Mouse (Mus musculus) urinary bladder, adult 18-20 months (tissue): ENCODE measurements around the gene Plpp2.

Experiments used
- DNase-seq, 2 experiments: peaks; one replicate each; pipeline ENCODE4 v3.0.0; 2022; ENCODE audit warnings: low spot score in 2 of 2, mixed read lengths in 2 of 2

The Plpp2 gene

DNA sequence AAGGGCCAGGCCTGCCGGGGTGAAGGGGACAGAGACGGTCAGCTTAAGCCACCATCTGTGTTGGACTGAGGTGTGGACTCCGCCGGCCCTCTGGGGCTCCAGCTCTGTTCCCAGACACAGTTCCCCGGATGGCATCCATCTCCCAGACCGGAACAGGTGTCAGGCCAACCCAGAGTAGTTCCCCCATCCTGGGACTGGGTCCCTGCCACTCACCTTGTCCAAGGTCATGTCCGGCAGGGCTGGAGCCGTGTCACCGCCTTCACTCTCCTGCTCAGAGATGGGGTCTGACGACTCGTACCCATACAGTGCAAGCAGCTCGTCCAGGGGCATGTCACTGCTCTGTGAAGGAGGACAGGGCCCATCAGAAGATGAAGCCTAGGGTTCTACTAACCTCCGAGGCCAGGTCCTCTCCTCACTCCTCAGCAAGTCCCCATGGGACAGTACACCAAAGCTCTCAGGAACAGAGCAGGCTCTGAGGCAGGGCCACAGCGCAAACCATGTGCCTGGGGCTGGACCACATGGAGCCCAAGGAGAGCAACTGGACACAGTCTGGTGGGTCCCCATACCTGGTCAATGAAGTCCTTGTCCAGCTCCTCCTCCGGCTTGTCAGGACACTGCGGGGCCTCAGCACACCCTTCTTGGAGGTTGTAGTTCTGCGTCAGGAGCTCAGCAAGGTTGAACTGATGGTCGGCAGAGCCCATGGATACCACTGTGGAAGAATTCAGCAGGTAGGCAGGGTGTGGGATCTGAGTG lies 15.6 kb upstream of the Plpp2 start:
- DNase-seq, result no peak

DNA sequence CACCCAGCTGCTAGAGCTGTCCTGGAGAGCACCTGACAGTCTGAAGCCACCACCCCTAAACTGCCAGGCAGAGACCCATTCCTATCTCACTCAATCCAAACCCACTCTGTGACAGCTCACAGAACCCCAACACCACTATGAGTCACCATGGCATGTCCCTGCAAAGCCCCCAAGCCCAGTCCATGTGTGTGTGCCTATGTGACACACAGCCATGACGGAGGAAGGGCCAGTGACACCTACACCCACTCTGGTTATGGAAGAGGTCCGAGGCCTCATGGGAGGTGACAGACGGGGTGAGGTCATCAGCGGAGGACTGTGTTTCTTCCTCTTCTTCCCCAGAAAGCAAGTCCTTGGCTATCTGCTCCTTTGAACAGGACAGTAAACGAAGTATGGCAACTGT lies 14.9 kb upstream of the Plpp2 start:
- no peak for DNase-seq

DNA sequence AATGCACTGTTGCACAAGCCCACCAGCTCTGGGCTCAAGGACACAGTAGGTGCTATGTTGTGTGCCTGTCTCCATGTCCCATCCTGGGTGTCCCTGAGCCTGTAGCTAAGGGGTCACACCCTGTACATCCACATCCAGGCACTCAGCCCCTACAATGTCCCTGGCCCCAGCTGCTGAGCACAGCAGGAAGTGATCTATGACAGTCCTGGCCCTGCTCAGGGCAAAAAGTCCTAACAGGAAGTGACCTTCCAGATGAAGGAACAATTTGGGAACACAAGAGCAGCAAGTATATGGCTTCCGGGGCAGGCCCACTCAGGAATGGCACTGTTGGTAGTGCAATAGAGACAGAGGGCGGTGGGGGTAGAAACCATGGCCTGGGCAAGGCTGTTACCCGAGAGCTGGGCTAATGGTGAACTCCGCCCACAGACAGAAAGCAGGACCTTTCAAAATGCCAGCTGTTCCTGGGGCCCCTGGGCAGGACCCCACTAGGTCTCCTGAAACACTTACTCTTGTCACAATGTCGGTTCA lies 13.6 kb upstream of the Plpp2 start:
- DNase-seq, result no peak

DNA sequence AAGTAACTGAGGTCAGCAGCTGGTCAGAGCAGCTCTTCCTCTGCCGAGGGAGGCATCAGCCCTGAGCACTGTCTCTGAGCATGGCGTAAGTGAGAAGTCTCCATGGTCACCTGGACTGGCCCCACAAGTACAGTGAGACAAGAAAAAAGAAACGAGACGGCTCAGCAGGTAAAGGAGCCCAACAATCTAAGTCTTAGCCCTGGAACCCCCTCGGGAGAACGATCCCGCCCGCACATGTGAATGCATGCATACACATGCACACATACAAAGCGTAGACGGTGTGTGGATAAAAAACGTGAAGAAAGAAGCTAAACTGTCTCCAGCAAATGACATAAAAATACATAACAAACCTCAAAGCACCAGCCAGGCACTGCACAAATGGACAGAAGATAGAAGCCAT lies 12.9 kb upstream of the Plpp2 start:
- no peak for DNase-seq

DNA sequence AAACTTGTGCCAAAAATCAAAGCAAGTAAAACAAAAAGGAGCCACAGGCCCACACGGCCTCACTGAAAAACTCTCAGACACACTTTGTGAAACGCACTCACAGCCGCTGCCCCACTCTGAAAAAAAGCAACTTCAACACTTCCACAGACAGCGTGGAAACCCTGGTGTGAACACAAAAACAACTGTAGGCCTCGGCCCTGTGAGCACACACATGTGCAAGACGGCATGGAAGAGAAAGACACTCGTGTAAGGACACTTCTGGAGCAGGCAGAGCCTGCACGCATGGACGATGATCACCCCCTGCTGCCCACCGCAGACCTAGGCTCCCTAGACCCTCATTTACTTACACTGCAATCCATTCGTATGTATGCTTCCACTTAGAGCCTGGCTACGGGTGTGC lies 12.3 kb upstream of the Plpp2 start:
- no peak for DNase-seq

DNA sequence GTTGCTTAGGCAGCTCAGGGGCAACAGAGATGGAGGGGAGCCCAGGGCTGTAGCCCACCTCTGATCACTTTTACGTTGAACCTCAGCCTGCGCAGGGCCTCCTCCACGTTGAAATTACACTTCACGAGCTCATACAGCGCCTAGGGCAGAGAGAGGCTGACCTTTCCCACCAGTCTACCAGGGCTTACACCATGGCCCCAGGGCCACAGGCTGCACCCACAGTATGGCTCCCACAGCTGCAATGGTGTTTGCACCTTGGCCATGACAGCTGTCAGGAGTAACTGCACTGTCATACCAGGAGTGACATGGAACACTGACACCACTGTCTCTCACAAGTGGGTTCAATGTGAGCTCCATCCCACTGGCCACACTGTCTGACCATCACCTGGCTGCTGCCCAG lies 11.0 kb upstream of the Plpp2 start:
- DNase-seq, result no peak

DNA sequence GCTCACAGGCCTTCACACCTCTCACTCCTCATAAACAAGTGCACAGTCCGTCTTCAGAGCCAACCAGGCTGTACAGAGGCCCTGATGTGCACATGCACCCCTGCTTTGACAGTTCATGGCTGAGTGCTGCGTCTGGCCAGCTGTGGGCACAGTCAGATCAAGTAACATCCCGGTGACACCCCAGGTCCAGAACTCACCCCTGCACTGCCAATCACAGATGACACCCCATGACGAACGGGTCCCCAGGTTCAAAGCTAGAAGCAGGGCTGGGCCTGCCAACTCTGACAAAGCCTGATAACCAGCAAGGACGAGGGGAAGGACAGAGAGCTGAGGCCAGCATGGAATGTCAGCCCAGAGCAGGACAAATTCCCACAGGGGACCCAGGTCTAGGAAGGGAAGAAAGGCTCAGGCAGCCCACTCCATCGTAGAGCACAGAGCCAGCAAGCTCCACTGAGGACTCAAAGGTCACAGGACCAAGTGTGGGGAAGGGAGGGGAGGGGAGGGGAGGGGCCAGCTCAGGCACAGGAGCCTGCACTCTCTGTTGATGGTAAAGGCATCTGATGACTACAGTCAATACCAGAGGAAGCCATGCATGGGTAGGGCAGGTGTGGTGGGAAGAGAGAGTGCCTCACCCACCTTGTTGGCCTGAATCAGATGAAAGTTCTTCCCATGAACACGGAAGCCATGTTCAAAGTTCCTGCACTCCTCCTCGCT lies 10.4 kb upstream of the Plpp2 start:
- no peak for DNase-seq

DNA sequence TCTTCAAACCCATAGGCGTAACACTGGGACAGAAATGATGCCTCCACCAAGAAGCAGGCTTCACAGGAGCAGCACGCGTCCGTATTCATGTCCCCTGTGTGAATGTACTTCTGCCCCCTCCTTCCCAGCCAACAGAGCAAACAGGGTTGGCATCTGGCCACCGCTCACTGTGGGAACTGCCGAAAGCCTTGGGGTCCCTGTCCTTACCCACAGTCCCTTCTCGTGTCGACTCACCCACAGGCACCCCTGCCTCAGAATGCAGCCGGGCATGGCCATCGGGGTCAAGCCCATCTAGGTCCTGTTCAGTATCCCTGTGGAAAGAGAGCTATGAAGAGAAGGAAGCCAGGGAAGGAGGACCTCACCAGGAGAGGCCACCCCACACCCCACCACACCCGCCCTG lies 8.6 kb upstream of the Plpp2 start:
- DNase-seq, result no peak

DNA sequence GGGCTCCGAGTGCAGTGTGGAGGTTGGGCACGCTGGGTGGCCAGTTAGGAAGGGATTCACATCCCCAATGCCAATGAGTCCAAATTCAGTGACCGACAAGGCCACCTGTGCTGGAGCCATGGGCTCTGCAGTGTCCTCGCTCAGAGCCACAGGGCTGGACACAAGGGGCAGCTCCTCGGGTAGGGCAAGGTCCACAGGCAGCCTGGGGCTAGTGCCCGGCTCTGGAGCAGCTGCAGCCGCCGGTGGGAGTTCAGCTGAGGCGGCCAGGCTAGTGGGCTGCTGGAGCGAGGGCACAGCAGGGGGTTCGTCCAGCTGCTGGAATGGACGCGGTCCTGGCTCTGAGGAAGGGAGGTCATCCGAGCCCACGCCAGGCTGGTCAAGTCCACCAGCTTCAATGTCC lies 7.9 kb upstream of the Plpp2 start:
- DNase-seq, result no peak

DNA sequence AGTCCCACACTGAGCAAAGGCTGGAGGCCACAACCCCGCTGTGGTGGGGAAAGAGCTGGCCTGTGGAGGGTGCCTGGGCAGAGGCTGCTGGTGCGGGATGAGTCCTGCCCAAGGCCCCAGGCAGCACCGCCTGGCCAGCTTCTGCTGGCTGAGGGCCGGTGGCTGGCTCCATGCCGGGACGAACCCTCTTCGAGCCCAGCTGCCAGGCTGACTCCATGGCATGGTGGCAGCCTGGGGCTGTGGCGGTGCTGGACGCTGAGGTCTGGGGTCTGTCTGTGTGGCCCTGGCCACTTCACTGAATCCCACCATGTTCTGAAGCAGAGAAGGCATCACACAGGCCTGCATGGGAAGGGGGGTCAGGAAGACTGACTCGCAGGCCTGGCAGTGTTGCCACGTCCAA lies 7.2 kb upstream of the Plpp2 start:
- DNase-seq, result no peak

DNA sequence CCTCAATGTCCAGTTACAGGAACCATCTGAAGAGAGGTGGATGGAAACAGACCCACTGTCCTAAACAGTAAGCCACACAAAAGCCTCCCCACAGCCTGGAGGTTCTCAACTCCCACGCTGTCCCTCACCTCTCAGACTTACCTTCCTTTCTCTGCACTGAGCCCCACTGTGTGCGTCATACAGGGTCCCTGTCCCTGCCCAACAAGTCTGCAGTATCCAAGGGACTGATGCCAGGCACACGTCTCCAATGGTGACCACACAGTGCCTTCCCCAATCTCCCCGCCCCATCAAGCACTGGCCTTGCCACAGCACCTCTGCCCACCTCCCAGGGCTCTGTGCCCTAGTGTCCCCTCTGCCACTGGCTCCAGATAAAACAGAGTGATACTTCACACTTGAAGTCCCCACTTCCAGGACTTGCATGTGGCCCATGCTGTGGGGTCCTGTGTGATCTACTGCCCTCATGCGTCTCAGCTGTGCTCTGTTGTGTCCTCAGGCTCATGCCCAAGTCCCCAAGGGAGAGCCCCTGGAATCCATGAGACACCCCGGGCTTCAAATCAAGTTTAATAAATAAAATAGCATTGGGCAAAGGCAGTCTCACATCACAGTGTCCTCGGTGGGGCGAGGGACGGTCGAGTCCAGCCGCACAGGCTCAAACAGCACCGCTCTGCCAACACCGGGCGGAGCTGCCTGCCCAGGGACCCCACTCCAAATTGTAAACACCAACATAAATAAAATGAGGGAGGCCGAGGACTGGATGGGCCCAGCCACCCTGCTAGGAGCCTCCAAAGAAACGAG lies 6.3 kb upstream of the Plpp2 start:
- DNase-seq, result no peak

DNA sequence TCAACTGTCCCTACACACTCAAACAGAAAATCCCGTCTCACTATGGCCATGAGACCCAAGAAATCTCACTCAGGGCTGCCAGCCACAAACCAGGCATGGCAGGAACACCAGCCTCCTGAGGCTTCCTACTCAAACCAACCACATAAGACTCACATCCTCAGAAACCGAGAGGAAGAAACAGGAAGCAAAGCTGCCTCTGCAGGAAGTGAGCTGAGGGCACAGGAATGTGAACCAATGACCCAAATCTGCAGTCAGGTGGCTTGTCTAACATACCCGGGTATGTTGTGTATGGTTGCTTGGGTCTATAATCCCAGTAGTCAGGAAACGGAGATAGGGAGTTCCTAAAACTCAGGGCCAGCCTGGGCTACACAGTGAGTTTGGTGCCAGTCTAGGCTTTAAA lies 5.3 kb upstream of the Plpp2 start:
- no peak for DNase-seq

DNA sequence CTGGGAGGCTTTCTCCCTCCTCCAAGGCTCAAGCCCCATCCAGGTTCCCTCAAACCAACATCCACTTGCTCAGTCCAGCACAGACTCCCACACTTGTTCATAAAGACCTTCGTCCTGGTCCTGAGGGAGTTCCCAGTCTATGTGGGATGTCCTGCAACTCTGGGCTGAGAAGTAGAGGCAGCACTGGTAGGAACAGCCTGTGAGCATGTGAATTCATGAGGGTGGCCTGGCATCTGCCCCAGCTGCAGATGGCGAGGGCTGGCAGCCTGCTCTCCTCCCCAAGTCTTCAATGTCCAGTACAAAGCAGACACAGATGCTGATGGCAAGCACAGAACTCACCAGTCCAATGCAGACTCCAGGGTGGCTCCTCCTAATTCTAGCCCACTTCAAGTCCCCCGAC lies 4.7 kb upstream of the Plpp2 start:
- DNase-seq, result no peak

DNA sequence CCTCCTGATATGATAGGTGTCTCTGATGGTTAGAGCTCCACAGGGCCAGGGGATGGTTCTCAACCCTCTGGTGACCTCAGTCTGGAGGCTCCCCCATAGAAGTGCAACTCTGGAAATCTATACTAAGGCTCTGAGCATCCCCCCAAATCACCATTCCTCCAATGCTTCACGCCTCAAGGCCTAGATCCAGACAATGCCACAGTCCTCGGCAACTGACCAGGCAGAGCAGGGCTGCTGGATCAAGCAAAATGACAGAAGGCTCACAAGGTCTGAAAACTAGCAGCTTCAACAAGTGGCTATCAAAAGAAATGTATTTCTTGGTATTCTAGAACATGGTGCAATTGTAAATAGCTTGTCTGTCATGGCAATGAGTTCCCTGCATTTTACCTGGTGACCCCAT lies 4.2 kb upstream of the Plpp2 start:
- no peak for DNase-seq

DNA sequence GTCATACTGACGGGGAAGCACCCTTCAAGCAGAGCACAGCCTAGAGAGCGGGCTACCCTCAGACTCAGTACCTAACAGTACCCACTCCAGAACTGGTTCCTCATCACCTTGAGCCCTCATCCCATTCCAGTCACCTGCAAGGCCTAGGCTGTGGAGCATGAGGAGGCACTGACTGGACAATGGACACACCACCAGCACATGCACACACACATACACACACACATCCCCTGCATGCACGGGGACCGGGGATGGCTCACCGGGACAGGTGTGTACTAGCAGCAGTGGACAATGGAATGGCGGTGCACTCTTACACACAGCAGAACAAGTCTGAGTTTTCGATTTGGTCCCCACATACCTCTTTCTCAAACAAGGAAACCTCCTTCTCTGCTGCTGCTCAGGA lies 3.7 kb upstream of the Plpp2 start:
- DNase-seq, result no peak

DNA sequence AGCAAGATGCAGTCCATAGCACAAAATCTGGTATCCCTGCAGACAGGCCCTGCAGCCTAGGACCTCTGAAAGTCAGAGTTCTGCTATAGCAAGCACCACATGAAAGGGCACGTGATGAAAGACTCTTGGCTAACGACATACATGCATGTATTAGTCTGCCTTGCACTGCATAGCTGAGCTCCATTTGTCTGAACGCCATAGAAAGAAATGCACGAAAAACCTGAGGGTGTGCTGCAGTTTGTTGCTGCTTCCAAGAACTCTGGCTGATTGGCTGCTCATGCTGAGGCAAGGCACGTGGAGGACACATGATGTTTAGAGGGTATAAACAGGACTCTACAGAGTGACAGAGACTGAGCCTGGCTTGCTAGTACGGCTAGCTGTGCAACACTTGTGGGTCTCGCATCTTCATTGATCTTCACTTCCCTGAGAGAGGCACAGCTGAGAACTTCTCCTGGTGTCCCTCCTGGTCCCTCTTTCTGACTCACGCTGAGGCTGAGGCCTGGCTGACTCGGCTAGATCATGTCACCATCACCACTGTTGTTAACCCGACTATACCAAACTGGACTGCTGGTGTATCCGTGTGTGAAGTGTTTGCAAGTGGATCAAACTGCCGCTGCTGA lies 3.0 kb upstream of the Plpp2 start:
- no peak for DNase-seq

DNA sequence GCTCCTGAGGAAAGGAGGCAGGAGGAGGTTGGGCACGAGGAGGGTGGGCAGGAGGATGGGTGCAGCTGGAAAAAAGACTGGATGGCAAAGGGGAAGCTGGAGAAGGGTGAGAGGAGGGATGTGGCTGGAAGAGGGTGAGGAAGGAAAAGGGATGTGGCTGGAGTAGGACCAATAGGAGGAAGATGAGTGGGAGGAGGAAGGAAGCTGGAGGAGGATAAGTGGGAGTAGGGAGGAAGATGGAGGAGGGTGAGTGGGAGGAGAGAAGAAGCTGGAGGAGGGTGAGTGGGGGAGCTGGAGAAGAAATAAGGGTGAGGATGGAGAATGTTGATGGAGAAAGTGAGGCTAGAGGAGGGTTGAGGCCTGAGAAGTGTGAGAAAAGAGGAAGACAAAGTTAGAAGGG lies 1.8 kb upstream of the Plpp2 start:
- no peak for DNase-seq

DNA sequence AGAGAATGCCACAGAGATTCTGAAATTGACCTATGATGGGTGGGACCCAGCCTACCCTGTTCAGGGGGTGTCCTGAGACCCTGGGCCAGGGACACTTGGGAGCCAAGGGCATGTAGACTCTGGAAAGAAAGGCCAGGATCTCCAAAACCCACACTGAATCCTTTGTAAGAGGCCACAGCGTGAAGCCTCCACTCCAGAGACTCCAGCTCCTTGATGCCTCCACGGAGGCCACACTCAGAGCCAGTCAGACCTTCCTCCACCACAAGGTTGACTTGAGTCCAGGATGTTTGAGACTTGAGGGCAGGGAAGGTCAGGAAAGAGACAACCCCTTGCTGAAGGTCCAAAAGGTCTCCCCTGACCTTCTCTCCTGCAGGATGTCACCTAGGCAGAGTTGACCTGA lies 830 bp upstream of the Plpp2 start:
- DNase-seq, result no peak

DNA sequence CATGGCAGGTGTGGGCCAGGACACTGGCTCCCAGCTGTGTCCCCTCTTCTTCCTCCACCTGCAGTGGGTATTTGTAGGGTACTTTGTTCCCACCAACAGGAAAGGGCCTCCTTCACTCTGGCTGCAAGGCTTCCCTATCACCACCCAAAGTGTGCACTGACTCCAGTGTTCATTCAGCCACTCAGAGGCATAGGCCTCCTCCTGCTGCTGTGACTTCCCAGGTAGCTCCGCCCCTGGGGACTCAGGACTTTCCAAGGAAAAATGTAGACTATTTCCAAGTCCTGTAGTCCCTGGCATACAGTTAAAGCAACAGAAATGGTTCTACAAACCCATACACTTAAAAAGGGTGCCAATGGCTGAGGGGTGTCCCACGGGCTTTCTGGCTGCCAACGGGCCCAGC lies 918 bp downstream of the Plpp2 start:
- DNase-seq, result peak in 1 of 2 experiments; percentile 28

DNA sequence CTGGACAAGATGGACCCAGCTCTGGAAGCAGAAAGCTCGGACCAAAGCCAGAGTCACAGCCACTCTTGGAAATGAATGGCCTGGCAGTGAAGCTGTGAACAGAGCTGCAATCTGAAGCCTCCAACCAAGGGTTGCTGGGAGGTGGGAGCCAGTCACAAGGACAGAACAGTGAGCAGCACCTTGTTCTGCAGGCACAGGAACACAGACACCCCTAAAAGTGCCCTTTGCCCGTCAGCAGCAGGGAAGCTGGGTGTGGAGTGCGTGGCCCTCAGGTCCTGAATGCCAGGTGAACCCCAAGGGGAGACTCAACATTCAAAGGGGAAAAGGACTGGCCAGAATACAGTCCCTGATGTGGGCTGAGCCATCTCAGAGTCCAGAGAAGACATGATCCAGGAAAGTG lies 2.0 kb downstream of the Plpp2 start:
- DNase-seq, result no peak

DNA sequence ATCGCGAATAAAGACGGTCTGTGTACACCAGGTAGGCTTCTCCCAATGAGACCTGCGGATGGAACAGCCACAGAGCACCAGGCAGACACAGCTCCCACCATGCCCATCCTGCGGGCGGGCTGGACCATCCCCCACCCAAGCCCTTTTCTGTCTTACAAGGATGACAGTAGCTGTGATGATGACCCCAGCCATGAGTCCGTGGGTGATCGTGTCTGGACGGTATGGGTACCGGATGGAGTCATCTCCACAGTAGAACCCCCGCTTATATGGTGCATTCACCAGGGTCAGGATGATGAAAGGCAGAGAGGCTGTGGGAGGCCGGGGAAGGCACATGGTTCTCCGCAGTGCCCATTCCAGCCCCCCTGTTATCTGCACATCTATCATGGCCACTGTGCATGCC lies 2.9 kb downstream of the Plpp2 start:
- DNase-seq, result no peak

DNA sequence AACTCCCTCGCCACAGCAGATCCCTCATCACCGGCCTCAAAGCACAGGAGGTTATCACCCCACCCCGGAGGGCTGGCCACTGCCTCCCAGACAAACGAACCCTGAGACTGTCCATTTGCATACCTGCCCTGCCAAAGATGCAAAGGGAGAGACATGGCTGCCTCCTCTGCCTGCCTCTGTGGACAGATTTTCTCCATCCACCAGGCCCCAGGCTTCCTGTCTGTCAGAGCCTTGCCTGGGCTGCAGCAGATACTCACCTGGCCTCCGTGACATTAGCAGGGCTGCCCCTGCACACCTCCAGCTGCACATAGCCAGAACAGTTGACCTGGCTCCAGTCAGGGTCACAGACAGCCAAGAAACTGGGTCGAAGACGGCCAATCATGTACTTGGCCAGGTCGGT lies 3.4 kb downstream of the Plpp2 start:
- DNase-seq, result no peak
